21 mouse cellular contexts compared by ENCODE assay signal in the genomic region with DNA sequence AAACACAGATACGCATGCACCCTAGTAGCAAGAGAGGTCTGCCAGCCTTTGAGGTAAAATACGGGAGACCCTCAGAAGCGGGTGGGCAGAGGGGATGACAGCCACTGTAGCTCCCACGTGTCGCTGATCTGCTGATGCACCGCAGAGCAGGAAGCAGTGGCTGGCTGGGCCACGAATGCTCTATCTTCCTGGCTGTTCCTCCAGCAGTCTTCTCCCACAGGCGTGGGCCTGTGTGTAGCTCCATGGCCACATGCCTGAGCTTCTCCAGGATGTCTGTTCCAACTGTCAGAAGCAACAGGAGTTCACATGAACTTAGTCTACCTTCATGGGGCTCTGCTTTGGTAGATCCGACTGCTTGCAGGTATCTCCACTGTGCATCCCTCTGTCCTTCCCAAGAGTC. TPM values are rescaled to one million over a fixed set of nuclear protein-coding genes. Genes with fewer than 3 reads are reported as not detected.
DNase-seq lines count a peak whose midpoint lies in the region; ATAC-seq and TF ChIP-seq lines count a peak whose summit lies in the region.
"Had no signal": no experiment of that assay in that cellular context is flagged by ENCODE, and none has a peak within 500 bp of the region (broad histone marks: within the 10 kb centered on the region; RNA-seq: fewer than 3 reads in every experiment).

No protein-coding gene starts in this region.

- no peak overlapping the region for H3K27ac ChIP-seq in layer of hippocampus, adult 2 months
- no peak overlapping the region for H3K27ac ChIP-seq in liver, embryonic 13.5 days
- no peak overlapping the region for H3K27ac ChIP-seq in hindbrain, embryonic 16.5 days (ENCODE audit: low read depth, low read length)
- H3K27ac ChIP-seq: forebrain, embryonic 12.5 days; heart, adult 2 months; hindbrain, embryonic 13.5 days; limb, embryonic 13.5 days; neural tube, embryonic 12.5 days had no signal

- no peaks in the 10 kb centered on the region for H3K9me3 ChIP-seq in liver, embryonic 13.5 days (replicated peaks)
- no peaks in the 10 kb centered on the region for H3K9me3 ChIP-seq in hindbrain, embryonic 16.5 days (ENCODE audit: control insufficient read depth, low read length)
- H3K9me3 ChIP-seq: forebrain, embryonic 12.5 days; hindbrain, embryonic 13.5 days; limb, embryonic 13.5 days; neural tube, embryonic 12.5 days had no signal

- WGBS in liver, embryonic 13.5 days (ENCODE audit: insufficient replicate concordance): 43% methylated on average over 9 of the region's 9 CpGs
- WGBS in hindbrain, embryonic 16.5 days: 73% methylated on average over 9 of the region's 9 CpGs

- peaks cover 10% of the 10 kb centered on the region for H3K27me3 ChIP-seq in liver, embryonic 13.5 days
- no peaks in the 10 kb centered on the region for H3K27me3 ChIP-seq in hindbrain, embryonic 16.5 days (replicated peaks; ENCODE audit: control insufficient read depth, insufficient read depth, low read length)
- H3K27me3 ChIP-seq: forebrain, embryonic 12.5 days; hindbrain, embryonic 13.5 days; limb, embryonic 13.5 days; neural tube, embryonic 12.5 days had no signal

- H3K4me2 ChIP-seq in liver, embryonic 13.5 days: no peak overlapping the region
- no peak overlapping the region for H3K4me2 ChIP-seq in hindbrain, embryonic 16.5 days (ENCODE audit: low read length)
- H3K4me2 ChIP-seq: forebrain, embryonic 12.5 days; hindbrain, embryonic 13.5 days; limb, embryonic 13.5 days; neural tube, embryonic 12.5 days had no signal

- no peaks in the 10 kb centered on the region for H3K36me3 ChIP-seq in liver, embryonic 13.5 days
- no peaks in the 10 kb centered on the region for H3K36me3 ChIP-seq in hindbrain, embryonic 16.5 days (ENCODE audit: control insufficient read depth, insufficient read depth, low read length)
- H3K36me3 ChIP-seq: forebrain, embryonic 12.5 days; hindbrain, embryonic 13.5 days; limb, embryonic 13.5 days; neural tube, embryonic 12.5 days had no signal

- H3K4me3 ChIP-seq in layer of hippocampus, adult 2 months: no peak overlapping the region
- H3K4me3 ChIP-seq in liver, embryonic 13.5 days (replicated peaks): no peak overlapping the region
- H3K4me3 ChIP-seq in hindbrain, embryonic 16.5 days (ENCODE audit: low read length): no peak overlapping the region
- H3K4me3 ChIP-seq: forebrain, embryonic 12.5 days; heart, adult 2 months; hindbrain, embryonic 13.5 days; limb, embryonic 13.5 days; neural tube, embryonic 12.5 days had no signal

- peak; percentile 48 to 71 for DNase-seq in frontal cortex, adult 2 months (ENCODE audit: extremely low spot score in 1 of 2, low spot score in 1 of 2)
- DNase-seq in frontal cortex, postnatal 10 days (ENCODE audit: low spot score in 2 of 2): no peak
- DNase-seq in layer of hippocampus, adult 9-11 months: peak; percentile 44
- DNase-seq in layer of hippocampus, adult 2 months (ENCODE audit: low spot score in 2 of 2): no peak
- peak; percentile 17 to 23 for DNase-seq in frontal cortex, postnatal 14 days (ENCODE audit: low spot score in 2 of 2)
- DNase-seq in liver, embryonic 13.5 days: no peak
- DNase-seq in spleen, postnatal 10 days (ENCODE audit: low spot score in 2 of 2): no peak
- DNase-seq: adrenal gland, adult 2 months; cerebellum, adult 11 months; cerebellum, postnatal 14 days; gastrocnemius, postnatal 10 days; heart, adult 2 months; lung, adult 2 months; lung, postnatal 36 days had no signal

- H3K9ac ChIP-seq in liver, embryonic 13.5 days: no peak overlapping the region
- H3K9ac ChIP-seq in hindbrain, embryonic 16.5 days (ENCODE audit: low read depth, low read length): no peak overlapping the region
- H3K9ac ChIP-seq: forebrain, embryonic 12.5 days; hindbrain, embryonic 13.5 days; limb, embryonic 13.5 days; neural tube, embryonic 12.5 days had no signal

- peak; percentile 22; the same call in 1 of the 2 replicates for ATAC-seq in liver, embryonic 13.5 days (ENCODE audit: low read depth)
- no peak for ATAC-seq in hindbrain, embryonic 16.5 days

- peaks cover 33% of the 10 kb centered on the region for H3K4me1 ChIP-seq in liver, embryonic 13.5 days (replicated peaks)
- H3K4me1 ChIP-seq in hindbrain, embryonic 16.5 days (ENCODE audit: control insufficient read depth, insufficient read depth, low read depth, low read length): peaks cover 6% of the 10 kb centered on the region

- TF ChIP-seq CTCF in layer of hippocampus, adult 2 months (conservative IDR thresholded peaks at IDR 0.05): no peak

RNA-seq across cellular contexts. Expression of a gene that starts 6.8 kb away (rescaled TPM):
- polyA plus RNA-seq in frontal cortex, adult 2 months (2012; rRNA removed): 1.3 and 1.5 TPM in 2 replicates
- 1 to 10 TPM; 2.3 to 2.4 TPM for total RNA-seq in layer of hippocampus, adult 2 months (2021)
- not detected in 2 replicates for polyA plus RNA-seq in liver, embryonic 13.5 days (2015; fragmentation: Nextera tagmentation; extraction: Ambion mirVana)
- 1.1 and 1.4 TPM in 2 replicates for polyA plus RNA-seq in hindbrain, embryonic 16.5 days (2015; fragmentation: Nextera tagmentation; extraction: Ambion mirVana)
- total RNA-seq: CH12.LX; monocyte, adult 5-6 weeks had no signal

Comparison
In these comparisons a context has a peak if more than half of its experiments do, and no peak if none do; other contexts are left out.
1. DNase-seq: peak in frontal cortex, adult 2 months (2 of 2), layer of hippocampus, adult 9-11 months (single experiment) and frontal cortex, postnatal 14 days (2 of 2); none in frontal cortex, postnatal 10 days (0 of 2), layer of hippocampus, adult 2 months (0 of 2), liver, embryonic 13.5 days (single experiment) and spleen, postnatal 10 days (0 of 2).